In genomic region chr4:76369101-76369500, GRCm38 (mm10) we compare ENCODE assay signal across 17 mouse cellular contexts.
DNase-seq lines count a peak whose midpoint lies in the region; ATAC-seq and TF ChIP-seq lines count a peak whose summit lies in the region.
"Had no signal": no experiment of that assay in that cellular context is flagged by ENCODE, and none has a peak within 500 bp of the region (broad histone marks: within the 10 kb centered on the region; RNA-seq: fewer than 3 reads in every experiment).

No protein-coding gene starts in this region.

- peaks cover 3% of the 10 kb centered on the region; the same call in 1 of the 2 replicates for H3K79me2 ChIP-seq in liver, adult 2 months (ENCODE audit: control insufficient read depth, insufficient read depth, low read length)

- DNase-seq in liver, adult 2 months (ENCODE audit: extremely low read depth, low read depth, low spot score) = no peak
- no peak for DNase-seq in liver
- DNase-seq in spleen, postnatal 14 days (ENCODE audit: low spot score in 2 of 2) = no peak
- DNase-seq in left cerebral cortex, adult 8-10 months (ENCODE audit: low spot score in 2 of 2) = no peak
- DNase-seq: cerebellum, adult 11-12 months; lung, adult 18-20 months; right cerebral cortex, postnatal 25 days; thymus, adult 18-20 months had no signal

- WGBS in liver, adult 2 months = 25% methylated on average over 3 of the region's 3 CpGs
- 9% methylated on average over 3 of the region's 3 CpGs for WGBS in kidney, embryonic 15.5 days
- WGBS in limb, embryonic 15.5 days = 11% methylated on average over 3 of the region's 3 CpGs

- no peak overlapping the region for H3K9ac ChIP-seq in liver, adult 2 months (ENCODE audit: low read depth, low read length)
- no peak overlapping the region for H3K9ac ChIP-seq in kidney, embryonic 15.5 days
- H3K9ac ChIP-seq in limb, embryonic 15.5 days = no peak overlapping the region
- H3K9ac ChIP-seq: embryonic facial prominence, embryonic 13.5 days; forebrain, embryonic 12.5 days; heart, embryonic 13.5 days; neural tube, embryonic 12.5 days had no signal

- H3K4me3 ChIP-seq in liver, adult 2 months (ENCODE audit: insufficient read depth, low read depth, low read length) = no peak overlapping the region
- H3K4me3 ChIP-seq in embryonic fibroblast, embryonic 13.5 days (ENCODE audit: insufficient read depth, low read length) = peak overlapping the region; percentile 7; the same call in 1 of the 2 replicates
- H3K4me3 ChIP-seq in kidney, embryonic 15.5 days (replicated peaks) = no peak overlapping the region
- H3K4me3 ChIP-seq in limb, embryonic 15.5 days = no peak overlapping the region
- H3K4me3 ChIP-seq: embryonic facial prominence, embryonic 13.5 days; forebrain, embryonic 12.5 days; heart, embryonic 13.5 days; hindbrain, embryonic 10.5 days; neural tube, embryonic 12.5 days had no signal

- no peaks in the 10 kb centered on the region for H3K9me3 ChIP-seq in kidney, embryonic 15.5 days (replicated peaks)
- H3K9me3 ChIP-seq in limb, embryonic 15.5 days = no peaks in the 10 kb centered on the region
- H3K9me3 ChIP-seq: embryonic facial prominence, embryonic 13.5 days; forebrain, embryonic 12.5 days; heart, embryonic 13.5 days; hindbrain, embryonic 10.5 days; neural tube, embryonic 12.5 days had no signal

- H3K4me2 ChIP-seq in kidney, embryonic 15.5 days = peak overlapping the region; percentile 48
- peak overlapping the region; percentile 25; the same call in 1 of the 2 replicates for H3K4me2 ChIP-seq in limb, embryonic 15.5 days
- H3K4me2 ChIP-seq: embryonic facial prominence, embryonic 13.5 days; forebrain, embryonic 12.5 days; heart, embryonic 13.5 days; neural tube, embryonic 12.5 days had no signal

- no peaks in the 10 kb centered on the region for H3K36me3 ChIP-seq in liver, adult 2 months (ENCODE audit: control insufficient read depth, insufficient read depth, low read length)
- no peaks in the 10 kb centered on the region for H3K36me3 ChIP-seq in kidney, embryonic 15.5 days
- no peaks in the 10 kb centered on the region for H3K36me3 ChIP-seq in limb, embryonic 15.5 days
- H3K36me3 ChIP-seq: embryonic facial prominence, embryonic 13.5 days; forebrain, embryonic 12.5 days; heart, embryonic 13.5 days; hindbrain, embryonic 10.5 days; neural tube, embryonic 12.5 days had no signal

- peak overlapping the region; percentile 94 for H3K27ac ChIP-seq in liver, adult 2 months (replicated peaks; ENCODE audit: insufficient read depth, low read depth, low read length)
- 0 out of 2 replicates have a peak overlapping the region, but pooled peaks have one; percentile 26 for H3K27ac ChIP-seq in embryonic fibroblast, embryonic 13.5 days (ENCODE audit: insufficient read depth, low read length)
- H3K27ac ChIP-seq in kidney, embryonic 15.5 days = peak overlapping the region; percentile 74
- H3K27ac ChIP-seq in limb, embryonic 15.5 days = no peak overlapping the region
- H3K27ac ChIP-seq: embryonic facial prominence, embryonic 13.5 days; forebrain, embryonic 12.5 days; hindbrain, embryonic 10.5 days; neural tube, embryonic 12.5 days had no signal

- H3K27me3 ChIP-seq in liver, adult 2 months (ENCODE audit: control insufficient read depth, insufficient read depth, low read length) = no peaks in the 10 kb centered on the region
- no peaks in the 10 kb centered on the region for H3K27me3 ChIP-seq in kidney, embryonic 15.5 days
- H3K27me3 ChIP-seq in limb, embryonic 15.5 days = no peaks in the 10 kb centered on the region
- H3K27me3 ChIP-seq: embryonic facial prominence, embryonic 13.5 days; forebrain, embryonic 12.5 days; heart, embryonic 13.5 days; neural tube, embryonic 12.5 days had no signal

- peaks cover 22% of the 10 kb centered on the region; the same call in 1 of the 2 replicates for H3K4me1 ChIP-seq in liver, adult 2 months (ENCODE audit: control insufficient read depth, insufficient read depth, low read length)
- H3K4me1 ChIP-seq in embryonic fibroblast, embryonic 13.5 days (ENCODE audit: control insufficient read depth, insufficient read depth, low read length) = peaks cover 10% of the 10 kb centered on the region; the same call in 1 of the 2 replicates
- peaks cover 43% of the 10 kb centered on the region for H3K4me1 ChIP-seq in kidney, embryonic 15.5 days
- peaks cover 31% of the 10 kb centered on the region for H3K4me1 ChIP-seq in limb, embryonic 15.5 days

- TF ChIP-seq CTCF in liver, adult 2 months (IDR thresholded peaks at IDR 0.05; ENCODE audit: low read depth, low read length) = no peak
- no peak for TF ChIP-seq CTCF in embryonic fibroblast, embryonic 13.5 days (IDR thresholded peaks at IDR 0.05; ENCODE audit: borderline replicate concordance, insufficient read depth, low read length)

- peak; percentile 69 for ATAC-seq in kidney, embryonic 15.5 days (replicated peaks; ENCODE audit: low FRiP score)
- ATAC-seq in limb, embryonic 15.5 days (ENCODE audit: insufficient number of reproducible peaks, low FRiP score, low TSS enrichment, low read depth) = no peak
- ATAC-seq: midbrain, embryonic 16.5 days had no signal

- TF ChIP-seq POLR2A in liver, adult 2 months (IDR thresholded peaks at IDR 0.05; ENCODE audit: extremely low read depth, insufficient read depth, low read length) = no peak
- TF ChIP-seq POLR2A in embryonic fibroblast, embryonic 13.5 days (IDR thresholded peaks at IDR 0.05; ENCODE audit: low read depth, low read length) = no peak
